Mouse (Mus musculus) liver, embryonic 14.5 days (tissue): ENCODE measurements around the gene Stx3. TPM values are rescaled to one million over a fixed set of nuclear protein-coding genes. Genes with fewer than 3 reads are reported as not detected.

Source experiments
- ATAC-seq: fragments of 200-750 bp; cut with Nextera tagmentation; 2 replicates; pipeline ENCODE4 v1.8.0; 2017; ENCODE audit warnings: moderate number of reproducible peaks, mild to moderate bottlenecking, moderate library complexity; ENCODE audit not compliant: insufficient read depth
- DNase-seq, 3 experiments: peaks; one replicate each; pipeline ENCODE4 v3.0.0-alpha.2; 2012 to 2013; ENCODE audit warnings: low read depth in 3 of 3, low spot score in 3 of 3
- H3K27ac ChIP-seq: fragments of 300-500 bp; sonication (generic); 2 replicates; pipeline ENCODE4 v1.5.1; 2014; ENCODE audit warnings: moderate library complexity, mild to moderate bottlenecking, control low read depth, inconsistent platforms
- H3K27me3 ChIP-seq: fragments of 300-500 bp; sonication (generic); 2 replicates; pipeline ENCODE4 v1.6.1; 2014; ENCODE audit warnings: mild to moderate bottlenecking, low read length, moderate library complexity; ENCODE audit not compliant: control insufficient read depth, insufficient read depth
- H3K36me3 ChIP-seq: fragments of 300-500 bp; sonication (generic); replicated peaks from 2 replicates; pipeline ENCODE4 v1.6.1; 2014; ENCODE audit warnings: low read depth; ENCODE audit not compliant: control insufficient read depth, insufficient read depth
- H3K4me1 ChIP-seq, 2 experiments: fragments of 200-500 bp in 1 of 2; fragments of 300-500 bp in 1 of 2; sonication (generic) in 1 of 2; replicated peaks; 2 replicates each; pipeline ENCODE4 v1.6.1; 2012 to 2014; ENCODE audit warnings: antibody characterized with exemption in 1 of 2, inconsistent platforms in 1 of 2, low read length in 1 of 2; ENCODE audit not compliant: control insufficient read depth in 2 of 2, insufficient read depth in 2 of 2
- H3K4me2 ChIP-seq: fragments of 300-500 bp; sonication (generic); 2 replicates; pipeline ENCODE4 v1.6.1; 2014; ENCODE audit warnings: low read depth, mild to moderate bottlenecking, control low read depth, moderate library complexity
- H3K4me3 ChIP-seq, 2 experiments: fragments of 200-500 bp in 1 of 2; fragments of 300-500 bp in 1 of 2; sonication (generic) in 1 of 2; 2 replicates each; pipeline ENCODE4 v1.5.1; 2012 to 2014; ENCODE audit warnings: low read depth in 2 of 2, low read length in 2 of 2, mild to moderate bottlenecking in 2 of 2, control low read depth in 1 of 2, inconsistent platforms in 1 of 2, moderate library complexity in 1 of 2; ENCODE audit not compliant: insufficient read depth in 1 of 2
- H3K9ac ChIP-seq: fragments of 300-500 bp; sonication (generic); replicated peaks from 2 replicates; pipeline ENCODE4 v1.6.1; 2014; ENCODE audit warnings: mild to moderate bottlenecking, control low read depth, moderate library complexity
- H3K9me3 ChIP-seq: fragments of 300-500 bp; sonication (generic); 2 replicates; pipeline ENCODE4 v1.6.1; 2016; ENCODE audit warnings: low read length, mixed read lengths; ENCODE audit not compliant: control insufficient read depth
- CTCF ChIP-seq: IDR thresholded peaks from 2 replicates; pipeline ENCODE4 v1.5.1; 2016; ENCODE audit warnings: antibody characterized with exemption, low read depth, control low read depth
- EP300 ChIP-seq: IDR thresholded peaks from 2 replicates; pipeline ENCODE4 v1.6.1; 2016; ENCODE audit warnings: antibody characterized with exemption, low read depth
- WGBS: fragments of 180-500 bp; shearing (Covaris S2); extraction: QIAGEN DNeasy Blood & Tissue Kit; methylation state at CpG from one replicate; pipeline ENCODE4 v1.1.7; 2014; ENCODE audit not compliant: insufficient replicate concordance; 5-methylcytosine and 5-hydroxymethylcytosine counted together
- polyA plus RNA-seq, 2 experiments: library from polyadenylated mRNA; depleted of rRNA in 1 of 2; stranded (reverse) in 1 of 2; unstranded in 1 of 2; fragments of >200 nt; fragmentation: Nextera tagmentation in 1 of 2; extraction: Ambion mirVana in 1 of 2; gene quantifications; 2 replicates each; pipeline versions ENCODE4 v1.2.1 to v1.2.3; 2012 to 2014

The Stx3 gene
- polyA plus RNA-seq, 2 experiments, result 0.78 to 2.6 TPM

DNA sequence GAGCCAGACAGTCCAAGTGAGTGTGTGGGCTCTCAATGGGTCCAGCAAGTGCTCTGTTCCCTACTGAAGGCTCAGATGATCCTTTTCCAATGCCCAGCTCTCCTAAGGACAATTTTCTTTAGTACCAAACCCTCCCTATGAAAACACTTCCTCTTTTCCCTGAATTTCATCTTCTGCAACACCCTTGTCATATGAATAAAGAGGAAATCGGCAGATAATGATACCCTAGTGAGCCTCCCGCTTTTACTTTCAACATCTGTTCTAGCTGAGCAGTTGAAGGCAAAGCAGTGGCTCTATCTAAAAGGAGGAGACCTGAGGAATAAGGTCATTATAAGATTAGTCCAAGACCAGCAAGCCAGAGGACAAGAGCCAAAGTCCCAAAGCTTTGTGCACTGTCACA is 10.8 kb downstream of the Stx3 start:
- DNase-seq, result no peak
- no peak overlapping the region for H3K4me3 ChIP-seq
- H3K4me2 ChIP-seq, result no peak overlapping the region
- H3K27me3 ChIP-seq, result no peaks in the 10 kb centered on the region
- H3K9ac ChIP-seq, result no peak overlapping the region
- H3K27ac ChIP-seq, result no peak overlapping the region
- ATAC-seq, result no peak
- TF ChIP-seq CTCF (no peak), EP300 (no peak)
- 26% methylated on average over 2 of the region's 2 CpGs for WGBS
- no peaks in the 10 kb centered on the region for H3K36me3 ChIP-seq
- no peaks in the 10 kb centered on the region for H3K9me3 ChIP-seq
- peaks cover 0 to 4% of the 10 kb centered on the region in 2 experiments; a peak in 1 of 4 replicates for H3K4me1 ChIP-seq

DNA sequence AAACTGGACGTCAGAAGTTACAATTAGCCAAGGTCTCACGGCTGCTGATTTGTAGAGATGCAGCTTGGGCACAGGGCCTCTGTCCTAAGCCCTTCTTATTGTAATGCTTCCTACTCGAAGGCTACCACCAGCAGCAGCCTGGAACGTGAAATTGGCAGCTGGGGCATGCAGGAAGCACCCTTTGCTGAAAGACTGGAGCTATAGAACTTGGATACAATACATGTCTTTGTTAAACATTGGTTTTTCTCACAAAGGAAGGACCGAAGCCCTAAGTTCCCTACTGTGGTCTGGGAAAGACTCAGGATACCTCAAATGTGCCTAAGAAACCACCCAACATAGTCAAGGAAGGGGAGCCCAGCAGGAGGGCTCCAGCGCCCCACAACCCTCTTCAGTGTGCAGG is 11.4 kb downstream of the Stx3 start:
- H3K4me3 ChIP-seq, result no peak overlapping the region
- H3K9me3 ChIP-seq, result no peaks in the 10 kb centered on the region
- no peak overlapping the region for H3K27ac ChIP-seq
- WGBS, result 27% methylated on average over 6 of the region's 6 CpGs
- ATAC-seq, result no peak
- H3K27me3 ChIP-seq, result no peaks in the 10 kb centered on the region
- peaks cover 0 to 4% of the 10 kb centered on the region in 2 experiments; a peak in 1 of 4 replicates for H3K4me1 ChIP-seq
- H3K4me2 ChIP-seq, result no peak overlapping the region
- no peaks in the 10 kb centered on the region for H3K36me3 ChIP-seq
- H3K9ac ChIP-seq, result no peak overlapping the region
- TF ChIP-seq CTCF, result no peak
- no peak for TF ChIP-seq EP300
- no peak for DNase-seq

DNA sequence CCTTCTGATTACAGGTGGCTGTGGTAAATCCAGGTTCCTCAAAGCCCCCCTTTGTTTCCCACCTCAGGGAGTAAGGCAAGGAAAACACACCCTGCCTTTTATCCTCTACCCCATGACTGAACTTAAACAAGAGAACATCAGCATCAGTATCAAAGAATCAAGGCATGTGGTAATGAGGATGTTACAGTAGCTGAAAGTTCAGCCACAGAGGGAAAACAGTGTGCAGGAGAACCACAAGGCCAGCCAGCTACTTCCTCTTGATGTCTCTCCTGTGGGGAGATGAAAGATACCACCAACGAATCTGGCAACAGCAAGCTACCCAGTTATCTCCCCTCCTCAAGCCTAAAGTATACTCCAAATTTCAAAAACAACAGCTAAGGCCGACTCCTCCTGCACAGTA is 12.0 kb downstream of the Stx3 start:
- Histone ChIP-seq H3K27ac (no peak overlapping the region), H3K9me3 (no peaks in the 10 kb centered on the region), H3K4me3 (no peak overlapping the region), H3K36me3 (no peaks in the 10 kb centered on the region), H3K4me2 (no peak overlapping the region), H3K27me3 (no peaks in the 10 kb centered on the region), H3K4me1 (peaks cover 0 to 4% of the 10 kb centered on the region in 2 experiments; a peak in 1 of 4 replicates), H3K9ac (no peak overlapping the region)
- 7% methylated on average over 2 of the region's 2 CpGs for WGBS
- DNase-seq (no peak), ATAC-seq (no peak)
- TF ChIP-seq EP300 (no peak), CTCF (no peak)

DNA sequence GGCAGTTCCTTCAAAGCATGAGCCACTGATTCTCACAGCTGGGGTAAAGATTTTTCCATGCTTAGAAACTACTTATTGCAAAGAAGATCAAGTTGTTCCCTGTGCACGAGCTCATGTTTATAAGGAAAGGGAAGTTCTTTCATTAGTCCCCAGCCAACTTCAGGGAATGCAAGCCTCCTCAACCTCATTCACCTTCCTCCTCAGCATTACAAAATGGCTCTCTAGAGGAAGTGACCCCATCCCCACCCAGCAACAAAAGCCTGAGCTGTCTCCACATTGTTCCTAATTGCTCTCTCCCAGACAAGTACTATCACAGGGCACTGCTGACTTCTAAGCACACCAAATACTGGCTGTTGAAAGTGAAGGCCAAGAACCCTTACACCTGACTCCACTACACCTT is 14.8 kb downstream of the Stx3 start:
- H3K27me3 ChIP-seq, result no peaks in the 10 kb centered on the region
- ATAC-seq (no peak), DNase-seq (no peak)
- peaks cover 0 to 2% of the 10 kb centered on the region in 2 experiments; a peak in 1 of 4 replicates for H3K4me1 ChIP-seq
- no peaks in the 10 kb centered on the region for H3K9me3 ChIP-seq
- H3K4me3 ChIP-seq, result no peak overlapping the region
- H3K9ac ChIP-seq, result no peak overlapping the region
- no peak overlapping the region for H3K27ac ChIP-seq
- WGBS, result 3% methylated on average over 1 of the region's 1 CpGs
- no peaks in the 10 kb centered on the region for H3K36me3 ChIP-seq
- H3K4me2 ChIP-seq, result no peak overlapping the region
- no peak for TF ChIP-seq EP300
- TF ChIP-seq CTCF, result no peak

DNA sequence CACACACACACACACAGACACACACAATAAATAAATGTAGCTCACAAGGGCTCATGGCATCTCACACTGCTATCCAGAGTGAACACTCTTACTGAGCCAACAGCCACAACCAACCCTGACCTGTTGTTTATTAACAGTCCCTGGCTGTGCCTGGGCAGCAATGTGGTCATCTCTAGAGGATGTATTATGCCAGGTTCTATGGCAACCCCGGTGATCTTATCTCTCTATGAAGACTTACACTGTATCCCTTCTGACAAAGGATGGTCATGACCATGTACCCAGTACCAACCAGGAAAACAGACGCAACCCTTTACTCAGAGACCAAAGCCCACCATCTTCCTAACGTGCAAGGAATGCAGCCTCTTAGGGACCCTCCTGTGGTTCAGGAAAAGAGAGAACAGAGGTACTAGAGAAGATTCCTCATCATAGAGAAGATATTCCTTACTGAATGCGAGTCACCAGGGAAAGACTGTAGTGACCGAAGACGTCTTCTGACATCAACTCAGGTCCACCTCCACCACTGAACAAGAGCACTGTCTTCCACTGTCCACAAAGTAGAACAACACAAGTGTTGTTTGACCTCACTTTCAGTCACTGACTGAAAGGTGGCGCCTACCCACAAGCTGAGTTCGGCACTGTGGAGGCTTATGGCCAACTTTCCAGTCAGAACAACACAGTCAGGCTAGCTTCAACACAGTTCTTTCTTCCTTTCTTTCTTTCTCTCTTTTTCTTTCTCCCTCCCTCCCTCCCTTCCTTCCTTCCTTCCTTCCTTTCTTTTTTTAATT is 18.5 kb downstream of the Stx3 start:
- peak; percentile 17; the same call in 1 of the 2 replicates for TF ChIP-seq CTCF
- TF ChIP-seq EP300, result no peak
- DNase-seq, result no peak
- WGBS, result 55% methylated on average over 8 of the region's 8 CpGs

More for the DNA sequence above, 18.5 kb downstream of the Stx3 start:
- Histone ChIP-seq H3K36me3 (no peaks in the 10 kb centered on the region), H3K27ac (no peak overlapping the region), H3K4me2 (no peak overlapping the region), H3K9me3 (no peaks in the 10 kb centered on the region), H3K4me3 (no peak overlapping the region), H3K9ac (no peak overlapping the region), H3K4me1 (no peaks in the 10 kb centered on the region), H3K27me3 (no peaks in the 10 kb centered on the region)
- no peak for ATAC-seq
